Mouse (Mus musculus): ENCODE data around the gene Kctd17. TPM values are rescaled to one million over a fixed set of nuclear protein-coding genes. Genes with fewer than 3 reads are reported as not detected.

Kctd17 gene
- polyA plus RNA-seq, 1 experiment: 52.9 TPM

GRCm38 (mm10) chr15:78436380-78437192, 8.2 kb downstream of the Kctd17 start:
- H3K36me3 ChIP-seq (ENCODE audit: control insufficient read depth, insufficient read depth, low read length): no peaks in the 10 kb centered on the region
- H3K4me1 ChIP-seq (ENCODE audit: control insufficient read depth, insufficient read depth, insufficient read length, low read length): peaks cover 14% of the 10 kb centered on the region
- 18% methylated on average over 30 of the region's 32 CpGs for WGBS
- peaks cover 4% of the 10 kb centered on the region; the same call in 1 of the 2 replicates for H3K27me3 ChIP-seq (ENCODE audit: control insufficient read depth, insufficient read depth, low read length)
- TF ChIP-seq CTCF (IDR thresholded peaks at IDR 0.05; ENCODE audit: extremely low read depth, insufficient read length, insufficient replicate concordance, low read depth, low read length): no peak
- no peak for TF ChIP-seq POLR2A (IDR thresholded peaks at IDR 0.05; ENCODE audit: low read depth, low read length)
- H3K4me3 ChIP-seq (ENCODE audit: low read depth, low read length): peak overlapping the region; percentile 0; the same call in 1 of the 2 replicates
- no peak overlapping the region for H3K27ac ChIP-seq (ENCODE audit: insufficient read depth, low read depth, low read length)

- Histone ChIP-seq H3K4me1 (ENCODE audit: control insufficient read depth, insufficient read depth, insufficient read length, low read length) (peaks cover 12% of the 10 kb centered on the region), H3K27me3 (ENCODE audit: control insufficient read depth, insufficient read depth, low read length) (peaks cover 4% of the 10 kb centered on the region; the same call in 1 of the 2 replicates), H3K27ac (ENCODE audit: insufficient read depth, low read depth, low read length) (no peak overlapping the region), H3K36me3 (ENCODE audit: control insufficient read depth, insufficient read depth, low read length) (no peaks in the 10 kb centered on the region), H3K4me3 (ENCODE audit: low read depth, low read length) (peak overlapping the region; percentile 0)
- TF ChIP-seq CTCF (IDR thresholded peaks at IDR 0.05; ENCODE audit: extremely low read depth, insufficient read length, insufficient replicate concordance, low read depth, low read length): no peak
- no peak for TF ChIP-seq POLR2A (IDR thresholded peaks at IDR 0.05; ENCODE audit: low read depth, low read length)
- 15% methylated on average over 23 of the region's 23 CpGs for WGBS
Measured at GRCm38 (mm10) chr15:78437237-78438017, 9.1 kb downstream of the Kctd17 start.

- no peak for TF ChIP-seq CTCF (IDR thresholded peaks at IDR 0.05; ENCODE audit: extremely low read depth, insufficient read length, insufficient replicate concordance, low read depth, low read length)
- no peak for TF ChIP-seq POLR2A (IDR thresholded peaks at IDR 0.05; ENCODE audit: low read depth, low read length)
- Histone ChIP-seq H3K27ac (ENCODE audit: insufficient read depth, low read depth, low read length) (no peak overlapping the region), H3K27me3 (ENCODE audit: control insufficient read depth, insufficient read depth, low read length) (peaks cover 4% of the 10 kb centered on the region; the same call in 1 of the 2 replicates), H3K36me3 (ENCODE audit: control insufficient read depth, insufficient read depth, low read length) (no peaks in the 10 kb centered on the region), H3K4me1 (ENCODE audit: control insufficient read depth, insufficient read depth, insufficient read length, low read length) (peaks cover 12% of the 10 kb centered on the region), H3K4me3 (ENCODE audit: low read depth, low read length) (no peak overlapping the region)
- 22% methylated on average over 4 of the region's 4 CpGs for WGBS
Measured at GRCm38 (mm10) chr15:78438018-78438394, 9.6 kb downstream of the Kctd17 start.

- Histone ChIP-seq H3K27me3 (ENCODE audit: control insufficient read depth, insufficient read depth, low read length) (peaks cover 4% of the 10 kb centered on the region; the same call in 1 of the 2 replicates), H3K36me3 (ENCODE audit: control insufficient read depth, insufficient read depth, low read length) (no peaks in the 10 kb centered on the region), H3K4me3 (ENCODE audit: low read depth, low read length) (no peak overlapping the region), H3K4me1 (ENCODE audit: control insufficient read depth, insufficient read depth, insufficient read length, low read length) (peaks cover 12% of the 10 kb centered on the region), H3K27ac (ENCODE audit: insufficient read depth, low read depth, low read length) (no peak overlapping the region)
- TF ChIP-seq CTCF (IDR thresholded peaks at IDR 0.05; ENCODE audit: extremely low read depth, insufficient read length, insufficient replicate concordance, low read depth, low read length) (no peak), POLR2A (IDR thresholded peaks at IDR 0.05; ENCODE audit: low read depth, low read length) (no peak)
- WGBS: 68% methylated on average over 8 of the region's 8 CpGs
Measured at GRCm38 (mm10) chr15:78438505-78438904, 10.1 kb downstream of the Kctd17 start.

- peaks cover 12% of the 10 kb centered on the region for H3K4me1 ChIP-seq (ENCODE audit: control insufficient read depth, insufficient read depth, insufficient read length, low read length)
- no peak overlapping the region for H3K4me3 ChIP-seq (ENCODE audit: low read depth, low read length)
- TF ChIP-seq POLR2A (IDR thresholded peaks at IDR 0.05; ENCODE audit: low read depth, low read length) (no peak), CTCF (IDR thresholded peaks at IDR 0.05; ENCODE audit: extremely low read depth, insufficient read length, insufficient replicate concordance, low read depth, low read length) (no peak)
- H3K36me3 ChIP-seq (ENCODE audit: control insufficient read depth, insufficient read depth, low read length): no peaks in the 10 kb centered on the region
- no peak overlapping the region for H3K27ac ChIP-seq (ENCODE audit: insufficient read depth, low read depth, low read length)
- 60% methylated on average over 9 of the region's 9 CpGs for WGBS
- H3K27me3 ChIP-seq (ENCODE audit: control insufficient read depth, insufficient read depth, low read length): peaks cover 4% of the 10 kb centered on the region; the same call in 1 of the 2 replicates
Measured at GRCm38 (mm10) chr15:78438973-78439372, 10.6 kb downstream of the Kctd17 start.

- WGBS: 82% methylated on average over 19 of the region's 19 CpGs
- Histone ChIP-seq H3K27me3 (ENCODE audit: control insufficient read depth, insufficient read depth, low read length) (no peaks in the 10 kb centered on the region), H3K4me1 (ENCODE audit: control insufficient read depth, insufficient read depth, insufficient read length, low read length) (peaks cover 9% of the 10 kb centered on the region), H3K36me3 (ENCODE audit: control insufficient read depth, insufficient read depth, low read length) (no peaks in the 10 kb centered on the region), H3K4me3 (ENCODE audit: low read depth, low read length) (no peak overlapping the region), H3K27ac (ENCODE audit: insufficient read depth, low read depth, low read length) (no peak overlapping the region)
- TF ChIP-seq CTCF (IDR thresholded peaks at IDR 0.05; ENCODE audit: extremely low read depth, insufficient read length, insufficient replicate concordance, low read depth, low read length): no peak
- TF ChIP-seq POLR2A (IDR thresholded peaks at IDR 0.05; ENCODE audit: low read depth, low read length): no peak
Measured at GRCm38 (mm10) chr15:78442231-78442630, 13.9 kb downstream of the Kctd17 start.

- Histone ChIP-seq H3K27me3 (ENCODE audit: control insufficient read depth, insufficient read depth, low read length) (no peaks in the 10 kb centered on the region), H3K4me3 (ENCODE audit: low read depth, low read length) (no peak overlapping the region), H3K36me3 (ENCODE audit: control insufficient read depth, insufficient read depth, low read length) (no peaks in the 10 kb centered on the region), H3K4me1 (ENCODE audit: control insufficient read depth, insufficient read depth, insufficient read length, low read length) (no peaks in the 10 kb centered on the region), H3K27ac (ENCODE audit: insufficient read depth, low read depth, low read length) (no peak overlapping the region)
- WGBS: 52% methylated on average over 6 of the region's 6 CpGs
- TF ChIP-seq POLR2A (IDR thresholded peaks at IDR 0.05; ENCODE audit: low read depth, low read length) (no peak), CTCF (IDR thresholded peaks at IDR 0.05; ENCODE audit: extremely low read depth, insufficient read length, insufficient replicate concordance, low read depth, low read length) (no peak)
Measured at GRCm38 (mm10) chr15:78443857-78444256, 15.5 kb downstream of the Kctd17 start.

Data from small intestine, adult 2 months (tissue).